Mouse (Mus musculus): ENCODE results near the gene Agpat3.

GRCm38 (mm10) chr10:78383567-78383966 is 31.3 kb upstream of the Agpat3 start:
- TF ChIP-seq GATA1 (IDR thresholded peaks at IDR 0.05; ENCODE audit: low read length) = no peak
- TF ChIP-seq TAL1 (IDR thresholded peaks at IDR 0.05; ENCODE audit: low read length) = no peak
